Mouse (Mus musculus) heart, adult 2 months (tissue): ENCODE results near the gene Arhgef26.

ENCODE experiments used
- CTCF ChIP-seq: fragments of 200-600 bp; IDR thresholded peaks from 2 replicates; pipeline ENCODE4 v1.8.1; 2022; ENCODE audit warnings: antibody characterized with exemption, mild to moderate bottlenecking, moderate library complexity
- EP300 ChIP-seq: fragments of 200-500 bp; IDR thresholded peaks from 2 replicates; pipeline ENCODE4 v1.6.1; 2011; ENCODE audit warnings: low read depth, low read length, control low read depth; ENCODE audit not compliant: insufficient read depth

DNA sequence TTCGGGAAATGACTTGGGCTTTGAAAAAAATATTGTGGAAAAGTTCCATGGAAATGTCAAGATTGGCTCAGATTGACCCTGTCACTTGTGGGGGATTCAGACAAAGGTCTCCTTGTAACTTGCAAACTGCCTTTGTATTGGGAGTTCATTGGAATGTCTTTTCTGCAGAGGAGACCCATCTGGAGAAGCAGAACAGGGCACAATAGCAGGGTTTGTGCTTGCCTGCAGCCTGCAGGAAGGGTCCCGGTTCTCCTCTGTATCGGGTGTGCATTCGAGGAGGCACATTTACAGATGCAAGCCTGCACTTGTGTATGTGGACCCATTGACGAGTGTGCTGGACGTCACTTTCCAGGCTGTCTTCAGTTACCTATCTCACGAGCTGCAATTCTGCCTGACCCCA lies 56.1 kb downstream of the Arhgef26 start:
- TF ChIP-seq CTCF (no peak), EP300 (no peak)
